Mouse (Mus musculus): ENCODE data around the gene Rhobtb1.

DNA sequence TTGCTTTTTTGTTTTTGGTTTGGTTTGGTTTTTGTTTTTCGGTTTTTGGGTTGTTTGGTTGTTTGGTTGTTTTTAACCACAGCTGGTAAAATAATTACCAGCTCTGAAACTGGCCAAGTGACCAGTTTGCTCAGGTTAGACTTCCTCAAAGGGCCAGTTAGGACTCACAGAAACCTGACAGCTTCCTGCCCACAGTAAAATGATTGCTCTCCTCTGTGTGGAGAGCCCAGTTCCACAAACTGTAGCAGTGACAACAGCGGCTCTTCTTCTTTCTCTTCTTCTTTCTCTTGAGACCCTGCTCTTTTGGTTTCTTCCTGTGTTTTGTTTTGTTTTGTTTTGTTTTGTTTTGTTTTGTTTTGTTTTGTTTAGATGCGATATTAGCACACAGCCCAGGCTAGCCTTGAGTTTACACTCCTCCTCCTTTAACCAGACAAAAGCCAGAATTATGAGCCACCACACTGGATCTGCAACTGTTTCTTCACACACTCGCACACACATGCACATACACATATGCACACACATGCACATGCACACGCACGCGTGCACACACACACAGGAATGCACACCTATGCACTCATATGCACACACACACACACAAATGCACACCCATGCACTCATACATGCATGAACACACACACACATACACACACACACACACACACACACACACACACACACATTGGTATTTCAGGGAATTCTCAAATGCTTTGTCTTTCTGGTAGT lies 96.2 kb downstream of the Rhobtb1 start:
- TF ChIP-seq CTCF (conservative IDR thresholded peaks at IDR 0.05; ENCODE audit: low read length) (no peak), POU5F1 (IDR thresholded peaks at IDR 0.05; ENCODE audit: borderline replicate concordance, low read length) (no peak), NANOG (IDR thresholded peaks at IDR 0.05; ENCODE audit: borderline replicate concordance, low read length) (no peak)
